Mouse (Mus musculus) liver, adult 2 months (tissue): Measurements from ENCODE around the gene Mipep.

ENCODE experiments used
- CTCF ChIP-seq: fragments of 200-500 bp; IDR thresholded peaks from 2 replicates; pipeline ENCODE4 v1.5.1; 2011; ENCODE audit warnings: low read depth, low read length, control low read depth
- POLR2A ChIP-seq: fragments of 200-500 bp; IDR thresholded peaks from 2 replicates; pipeline ENCODE4 v1.6.1; 2011; ENCODE audit warnings: low read length, control low read depth; ENCODE audit not compliant: insufficient read depth; ENCODE audit errors: extremely low read depth

GRCm38 (mm10) chr14:60912981-60913468, 128.7 kb downstream of the Mipep start:
- no peak for TF ChIP-seq POLR2A
- no peak for TF ChIP-seq CTCF
